Mouse (Mus musculus) stomach, embryonic 14.5 days (tissue): ENCODE results near the gene Tspan11. TPM values are rescaled to one million over a fixed set of nuclear protein-coding genes. Genes with fewer than 3 reads are reported as not detected.

Experiments
- ATAC-seq: fragments of 200-750 bp; cut with Nextera tagmentation; 2 replicates; pipeline ENCODE4 v1.8.0; 2017; ENCODE audit warnings: low read depth, moderate TSS enrichment; ENCODE audit not compliant: insufficient number of reproducible peaks, insufficient read depth, low FRiP score
- H3K27ac ChIP-seq: fragments of 300-500 bp; sonication (generic); 2 replicates; pipeline ENCODE4 v1.5.1; 2014; ENCODE audit warnings: mild to moderate bottlenecking, low read length, moderate library complexity, mixed read lengths
- H3K27me3 ChIP-seq: fragments of 300-500 bp; sonication (generic); 2 replicates; pipeline ENCODE4 v1.6.1; 2014; ENCODE audit warnings: low read length, control low read depth, mixed read lengths; ENCODE audit not compliant: control insufficient read depth, insufficient read depth
- H3K36me3 ChIP-seq: fragments of 300-500 bp; sonication (generic); 2 replicates; pipeline ENCODE4 v1.6.1; 2014; ENCODE audit warnings: mild to moderate bottlenecking, control low read depth, low read length, moderate library complexity, mixed read lengths; ENCODE audit not compliant: control insufficient read depth, insufficient read depth
- H3K4me1 ChIP-seq: fragments of 300-500 bp; sonication (generic); 2 replicates; pipeline ENCODE4 v1.6.1; 2014; ENCODE audit warnings: low read length, control low read depth, mixed read lengths; ENCODE audit not compliant: control insufficient read depth, insufficient read depth
- H3K4me2 ChIP-seq: fragments of 300-500 bp; sonication (generic); replicated peaks from 2 replicates; pipeline ENCODE4 v1.6.1; 2014; ENCODE audit warnings: low read depth, low read length, control low read depth
- H3K4me3 ChIP-seq: fragments of 300-500 bp; sonication (generic); 2 replicates; pipeline ENCODE4 v1.5.1; 2014; ENCODE audit warnings: low read depth, low read length, control low read depth
- H3K9ac ChIP-seq: fragments of 300-500 bp; sonication (generic); replicated peaks from 2 replicates; pipeline ENCODE4 v1.6.1; 2014; ENCODE audit warnings: low read depth, mild to moderate bottlenecking, control low read depth, low read length, moderate library complexity, mixed read lengths
- H3K9me3 ChIP-seq: fragments of 300-500 bp; sonication (generic); 2 replicates; pipeline ENCODE4 v1.6.1; 2016; ENCODE audit warnings: low read depth, low read length, control low read depth; ENCODE audit not compliant: control insufficient read depth
- WGBS: fragments of 180-500 bp; shearing (Covaris S2); extraction: QIAGEN DNeasy Blood & Tissue Kit; methylation state at CpG from one replicate; pipeline ENCODE4 v1.1.7; 2014; 5-methylcytosine and 5-hydroxymethylcytosine counted together
- polyA plus RNA-seq: library from polyadenylated mRNA; unstranded; fragments of >200 nt; fragmentation: Nextera tagmentation; extraction: Ambion mirVana; gene quantifications from 2 replicates; pipeline ENCODE4 v1.2.1, GENCODE M21; 2014

Tspan11 gene
- polyA plus RNA-seq, 1 experiment from 2014 or later = 3.1 TPM

- no peak overlapping the region for H3K4me3 ChIP-seq
- H3K27me3 ChIP-seq = no peaks in the 10 kb centered on the region
- H3K4me1 ChIP-seq = peaks cover 40% of the 10 kb centered on the region
- no peak overlapping the region for H3K4me2 ChIP-seq
- H3K27ac ChIP-seq = peak overlapping the region; percentile 10; the same call in 1 of the 2 replicates
- no peak overlapping the region for H3K9ac ChIP-seq
- H3K9me3 ChIP-seq = no peaks in the 10 kb centered on the region
- WGBS = 44% methylated on average over 1 of the region's 1 CpGs
- no peaks in the 10 kb centered on the region for H3K36me3 ChIP-seq
- no peak for ATAC-seq
Measured at GRCm38 (mm10) chr6:128001587-128001986, 114.2 kb downstream of the Tspan11 start.

- ATAC-seq = no peak
- 57% methylated on average over 10 of the region's 10 CpGs for WGBS
- H3K4me1 ChIP-seq = peaks cover 40% of the 10 kb centered on the region
- no peaks in the 10 kb centered on the region for H3K36me3 ChIP-seq
- H3K27me3 ChIP-seq = no peaks in the 10 kb centered on the region
- H3K4me3 ChIP-seq = no peak overlapping the region
- no peaks in the 10 kb centered on the region for H3K9me3 ChIP-seq
- H3K9ac ChIP-seq = no peak overlapping the region
- H3K27ac ChIP-seq = peak overlapping the region; percentile 10; the same call in 1 of the 2 replicates
- H3K4me2 ChIP-seq = no peak overlapping the region
Measured at GRCm38 (mm10) chr6:128002104-128002503, 114.7 kb downstream of the Tspan11 start.

GRCm38 (mm10) chr6:128002667-128003066, 115.3 kb downstream of the Tspan11 start:
- H3K9me3 ChIP-seq = no peaks in the 10 kb centered on the region
- peak overlapping the region; percentile 90 for H3K27ac ChIP-seq
- H3K36me3 ChIP-seq = no peaks in the 10 kb centered on the region

DNA sequence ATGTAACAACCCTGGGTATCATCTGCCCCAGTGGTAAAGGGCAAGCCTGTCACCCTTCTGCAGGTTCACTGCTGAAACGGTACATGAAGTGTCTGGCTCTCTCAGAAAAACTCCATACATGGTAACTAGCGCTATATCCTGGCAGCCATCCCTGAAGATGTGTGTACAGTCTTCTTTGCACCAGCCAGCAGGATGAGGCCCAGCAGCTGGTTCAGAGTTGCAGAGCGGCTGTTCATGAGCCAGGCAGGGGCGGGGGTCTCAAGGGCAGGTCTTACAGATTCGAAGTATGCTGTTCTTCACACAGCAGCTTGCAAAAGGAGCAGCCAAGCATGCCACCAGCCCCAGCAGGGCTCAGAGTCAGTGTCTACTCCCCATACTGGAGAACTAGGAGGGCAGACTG, 116.2 kb downstream of the Tspan11 start:
- Histone ChIP-seq H3K9ac (no peak overlapping the region), H3K36me3 (no peaks in the 10 kb centered on the region), H3K27ac (peak overlapping the region; percentile 90), H3K27me3 (no peaks in the 10 kb centered on the region), H3K4me1 (peaks cover 44% of the 10 kb centered on the region), H3K9me3 (no peaks in the 10 kb centered on the region), H3K4me3 (no peak overlapping the region), H3K4me2 (no peak overlapping the region)
- peak; percentile 44; the same call in 1 of the 2 replicates for ATAC-seq
- 34% methylated on average over 5 of the region's 5 CpGs for WGBS

More at GRCm38 (mm10) chr6:128002667-128003066, 115.3 kb downstream of the Tspan11 start:
- ATAC-seq = no peak
- Histone ChIP-seq H3K4me1 (peaks cover 40% of the 10 kb centered on the region), H3K9ac (no peak overlapping the region), H3K27me3 (no peaks in the 10 kb centered on the region), H3K4me3 (no peak overlapping the region), H3K4me2 (no peak overlapping the region)
- WGBS = 78% methylated on average over 4 of the region's 4 CpGs

Other genes starting within 250 kb of the Tspan11 start
- gene Prmt8, start 118.1 kb upstream of the Tspan11 start, polyA plus RNA-seq = 0.13 TPM in 1 of 2 replicates, not detected in the other